Mouse (Mus musculus): Measurements from ENCODE around the gene Rad51c.
"Not testable (repeated sequence)": the region's sequence is repeated elsewhere in the genome, so short reads cannot be mapped to it uniquely, and the experiment has no call there.

DNA sequence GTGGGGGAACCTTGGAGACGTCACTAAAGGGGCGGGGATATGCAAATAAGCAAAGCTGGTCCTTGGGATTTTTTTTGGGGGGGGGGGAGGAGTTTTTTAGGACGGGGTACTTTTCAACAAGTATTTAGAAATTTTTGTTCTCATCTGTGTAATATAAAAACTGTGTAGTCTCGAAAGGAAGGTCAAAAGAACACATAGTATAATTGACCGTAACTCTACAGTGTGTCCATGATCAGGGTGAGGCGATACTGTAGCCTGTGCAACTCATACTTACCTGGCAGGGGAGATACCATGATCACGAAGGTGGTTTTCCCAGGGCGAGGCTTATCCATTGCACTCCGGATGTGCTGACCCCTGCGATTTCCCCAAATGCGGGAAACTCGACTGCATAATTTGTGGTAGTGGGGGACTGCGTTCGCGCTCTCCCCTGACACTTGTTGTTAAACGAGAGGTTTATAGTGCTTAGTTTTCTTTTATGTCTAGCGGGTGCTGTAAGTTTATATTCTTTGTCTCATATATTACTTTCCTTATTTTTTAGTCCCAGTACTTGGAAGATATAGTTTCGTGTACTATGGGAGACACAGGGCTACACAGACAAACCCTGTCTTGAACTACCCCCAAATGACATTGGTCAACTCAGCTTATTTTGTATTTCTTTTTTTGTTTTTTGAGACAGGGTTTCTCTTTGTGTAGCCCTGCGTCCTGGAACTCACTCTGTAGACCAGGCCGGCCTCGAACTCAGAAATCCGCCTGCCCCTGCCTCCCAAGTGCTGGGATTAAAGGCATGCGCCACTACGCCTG is 21.9 kb upstream of the Rad51c start:
- not testable (repeated sequence) for TF ChIP-seq CTCF (IDR thresholded peaks at IDR 0.05; ENCODE audit: extremely low read depth, insufficient read depth, insufficient read length, insufficient replicate concordance)
- peak; percentile 100 for TF ChIP-seq POLR2A (IDR thresholded peaks at IDR 0.05; ENCODE audit: low read depth, low read length)
